Mouse (Mus musculus): ENCODE data around the gene Gdf15. TPM values are rescaled to one million over a fixed set of nuclear protein-coding genes. Genes with fewer than 3 reads are reported as not detected.
A peak's percentile ranks its signal among the peaks of the same experiment; 100 is the strongest.

Gdf15 gene
- polyA plus RNA-seq, 1 experiment from 2014 or later = 1.6 TPM

GRCm38 (mm10) chr8:70649324-70649723 lies 17.1 kb upstream of the Gdf15 start:
- no peaks in the 10 kb centered on the region for H3K9me3 ChIP-seq (replicated peaks; ENCODE audit: control insufficient read depth, low read length)
- H3K9ac ChIP-seq (ENCODE audit: low read length) = no peak overlapping the region; the same call in 1 of the 2 replicates
- 0 out of 2 replicates have a peak overlapping the region, but pooled peaks have one; percentile 5 for H3K4me2 ChIP-seq (ENCODE audit: low read depth, low read length)
- H3K4me1 ChIP-seq (ENCODE audit: control insufficient read depth, insufficient read depth, low read length) = peaks cover 47% of the 10 kb centered on the region
- no peak overlapping the region for H3K4me3 ChIP-seq (ENCODE audit: low read length)
- ATAC-seq (replicated peaks; ENCODE audit: extremely low read depth, insufficient read depth, low FRiP score) = peak; percentile 87
- H3K36me3 ChIP-seq (ENCODE audit: control insufficient read depth, insufficient read depth) = peaks cover 25% of the 10 kb centered on the region
- H3K27ac ChIP-seq (ENCODE audit: low read length) = peak overlapping the region; percentile 89
- H3K27me3 ChIP-seq (ENCODE audit: control insufficient read depth, insufficient read depth, low read length) = no peaks in the 10 kb centered on the region
- WGBS = 24% methylated on average over 4 of the region's 4 CpGs

- Histone ChIP-seq H3K27ac (ENCODE audit: low read length) (peak overlapping the region; percentile 88), H3K9ac (ENCODE audit: low read length) (peak overlapping the region; percentile 28), H3K9me3 (replicated peaks; ENCODE audit: control insufficient read depth, low read length) (no peaks in the 10 kb centered on the region), H3K4me3 (ENCODE audit: low read length) (no peak overlapping the region), H3K36me3 (ENCODE audit: control insufficient read depth, insufficient read depth) (peaks cover 25% of the 10 kb centered on the region), H3K27me3 (ENCODE audit: control insufficient read depth, insufficient read depth, low read length) (no peaks in the 10 kb centered on the region), H3K4me2 (ENCODE audit: low read depth, low read length) (0 out of 2 replicates have a peak overlapping the region, but pooled peaks have one; percentile 5), H3K4me1 (ENCODE audit: control insufficient read depth, insufficient read depth, low read length) (peaks cover 47% of the 10 kb centered on the region)
- WGBS = 46% methylated on average over 3 of the region's 3 CpGs
- ATAC-seq (replicated peaks; ENCODE audit: extremely low read depth, insufficient read depth, low FRiP score) = peak; percentile 8; the same call in 1 of the 2 replicates
Observed at GRCm38 (mm10) chr8:70648921-70649320, 16.7 kb upstream of the Gdf15 start.

- Histone ChIP-seq H3K4me2 (ENCODE audit: low read depth, low read length) (no peak overlapping the region), H3K9me3 (replicated peaks; ENCODE audit: control insufficient read depth, low read length) (no peaks in the 10 kb centered on the region), H3K4me1 (ENCODE audit: control insufficient read depth, insufficient read depth, low read length) (peaks cover 47% of the 10 kb centered on the region), H3K36me3 (ENCODE audit: control insufficient read depth, insufficient read depth) (peaks cover 25% of the 10 kb centered on the region), H3K27ac (ENCODE audit: low read length) (peak overlapping the region; percentile 88), H3K4me3 (ENCODE audit: low read length) (no peak overlapping the region), H3K27me3 (ENCODE audit: control insufficient read depth, insufficient read depth, low read length) (no peaks in the 10 kb centered on the region), H3K9ac (ENCODE audit: low read length) (peak overlapping the region; percentile 63)
- WGBS = 38% methylated on average over 1 of the region's 1 CpGs
- ATAC-seq (replicated peaks; ENCODE audit: extremely low read depth, insufficient read depth, low FRiP score) = no peak
Observed at GRCm38 (mm10) chr8:70648164-70648442, 15.8 kb upstream of the Gdf15 start.

GRCm38 (mm10) chr8:70647343-70648163 lies 15.3 kb upstream of the Gdf15 start:
- no peak for ATAC-seq (replicated peaks; ENCODE audit: extremely low read depth, insufficient read depth, low FRiP score)
- peaks cover 47% of the 10 kb centered on the region for H3K4me1 ChIP-seq (ENCODE audit: control insufficient read depth, insufficient read depth, low read length)
- peak overlapping the region; percentile 88 for H3K27ac ChIP-seq (ENCODE audit: low read length)
- H3K4me3 ChIP-seq (ENCODE audit: low read length) = no peak overlapping the region
- H3K27me3 ChIP-seq (ENCODE audit: control insufficient read depth, insufficient read depth, low read length) = no peaks in the 10 kb centered on the region
- H3K36me3 ChIP-seq (ENCODE audit: control insufficient read depth, insufficient read depth) = peaks cover 25% of the 10 kb centered on the region
- no peaks in the 10 kb centered on the region for H3K9me3 ChIP-seq (replicated peaks; ENCODE audit: control insufficient read depth, low read length)
- H3K4me2 ChIP-seq (ENCODE audit: low read depth, low read length) = no peak overlapping the region
- peak overlapping the region; percentile 63 for H3K9ac ChIP-seq (ENCODE audit: low read length)
- WGBS = 43% methylated on average over 8 of the region's 8 CpGs

GRCm38 (mm10) chr8:70646775-70647174 lies 14.5 kb upstream of the Gdf15 start:
- H3K9me3 ChIP-seq (replicated peaks; ENCODE audit: control insufficient read depth, low read length) = no peaks in the 10 kb centered on the region
- no peaks in the 10 kb centered on the region for H3K27me3 ChIP-seq (ENCODE audit: control insufficient read depth, insufficient read depth, low read length)
- peak overlapping the region; percentile 88 for H3K27ac ChIP-seq (ENCODE audit: low read length)
- peaks cover 47% of the 10 kb centered on the region for H3K4me1 ChIP-seq (ENCODE audit: control insufficient read depth, insufficient read depth, low read length)
- no peak overlapping the region for H3K4me2 ChIP-seq (ENCODE audit: low read depth, low read length)
- no peak overlapping the region for H3K4me3 ChIP-seq (ENCODE audit: low read length)
- H3K9ac ChIP-seq (ENCODE audit: low read length) = 0 out of 2 replicates have a peak overlapping the region, but pooled peaks have one; percentile 21
- ATAC-seq (replicated peaks; ENCODE audit: extremely low read depth, insufficient read depth, low FRiP score) = no peak
- peaks cover 19% of the 10 kb centered on the region for H3K36me3 ChIP-seq (ENCODE audit: control insufficient read depth, insufficient read depth)

GRCm38 (mm10) chr8:70646369-70646768 lies 14.1 kb upstream of the Gdf15 start:
- Histone ChIP-seq H3K9ac (ENCODE audit: low read length) (0 out of 2 replicates have a peak overlapping the region, but pooled peaks have one; percentile 21), H3K4me2 (ENCODE audit: low read depth, low read length) (no peak overlapping the region), H3K4me3 (ENCODE audit: low read length) (no peak overlapping the region), H3K4me1 (ENCODE audit: control insufficient read depth, insufficient read depth, low read length) (peaks cover 47% of the 10 kb centered on the region), H3K27ac (ENCODE audit: low read length) (no peak overlapping the region; the same call in 1 of the 2 replicates), H3K27me3 (ENCODE audit: control insufficient read depth, insufficient read depth, low read length) (no peaks in the 10 kb centered on the region), H3K9me3 (replicated peaks; ENCODE audit: control insufficient read depth, low read length) (no peaks in the 10 kb centered on the region), H3K36me3 (ENCODE audit: control insufficient read depth, insufficient read depth) (peaks cover 15% of the 10 kb centered on the region)
- no peak for ATAC-seq (replicated peaks; ENCODE audit: extremely low read depth, insufficient read depth, low FRiP score)
- 75% methylated on average over 6 of the region's 6 CpGs for WGBS

GRCm38 (mm10) chr8:70645501-70646224 lies 13.4 kb upstream of the Gdf15 start:
- peak overlapping the region; percentile 32; the same call in 1 of the 2 replicates for H3K27ac ChIP-seq (ENCODE audit: low read length)
- no peak overlapping the region for H3K4me3 ChIP-seq (ENCODE audit: low read length)
- H3K36me3 ChIP-seq (ENCODE audit: control insufficient read depth, insufficient read depth) = peaks cover 9% of the 10 kb centered on the region
- no peaks in the 10 kb centered on the region for H3K27me3 ChIP-seq (ENCODE audit: control insufficient read depth, insufficient read depth, low read length)
- peaks cover 47% of the 10 kb centered on the region for H3K4me1 ChIP-seq (ENCODE audit: control insufficient read depth, insufficient read depth, low read length)
- no peak overlapping the region for H3K4me2 ChIP-seq (ENCODE audit: low read depth, low read length)
- H3K9me3 ChIP-seq (replicated peaks; ENCODE audit: control insufficient read depth, low read length) = no peaks in the 10 kb centered on the region
- WGBS = 51% methylated on average over 17 of the region's 17 CpGs
- no peak for ATAC-seq (replicated peaks; ENCODE audit: extremely low read depth, insufficient read depth, low FRiP score)
- H3K9ac ChIP-seq (ENCODE audit: low read length) = peak overlapping the region; percentile 21; the same call in 1 of the 2 replicates

- 72% methylated on average over 2 of the region's 2 CpGs for WGBS
- H3K4me3 ChIP-seq (ENCODE audit: low read length) = no peak overlapping the region
- peaks cover 35% of the 10 kb centered on the region for H3K4me1 ChIP-seq (ENCODE audit: control insufficient read depth, insufficient read depth, low read length)
- H3K27ac ChIP-seq (ENCODE audit: low read length) = no peak overlapping the region
- no peak overlapping the region for H3K9ac ChIP-seq (ENCODE audit: low read length)
- no peaks in the 10 kb centered on the region for H3K27me3 ChIP-seq (ENCODE audit: control insufficient read depth, insufficient read depth, low read length)
- H3K4me2 ChIP-seq (ENCODE audit: low read depth, low read length) = no peak overlapping the region
- ATAC-seq (replicated peaks; ENCODE audit: extremely low read depth, insufficient read depth, low FRiP score) = no peak
- H3K9me3 ChIP-seq (replicated peaks; ENCODE audit: control insufficient read depth, low read length) = no peaks in the 10 kb centered on the region
- H3K36me3 ChIP-seq (ENCODE audit: control insufficient read depth, insufficient read depth) = no peaks in the 10 kb centered on the region
Observed at GRCm38 (mm10) chr8:70644065-70644464, 11.8 kb upstream of the Gdf15 start.

GRCm38 (mm10) chr8:70643019-70643418 lies 10.8 kb upstream of the Gdf15 start:
- no peaks in the 10 kb centered on the region for H3K9me3 ChIP-seq (replicated peaks; ENCODE audit: control insufficient read depth, low read length)
- peaks cover 33% of the 10 kb centered on the region for H3K4me1 ChIP-seq (ENCODE audit: control insufficient read depth, insufficient read depth, low read length)
- 66% methylated on average over 3 of the region's 3 CpGs for WGBS
- no peak overlapping the region for H3K4me3 ChIP-seq (ENCODE audit: low read length)
- no peaks in the 10 kb centered on the region for H3K36me3 ChIP-seq (ENCODE audit: control insufficient read depth, insufficient read depth)
- ATAC-seq (replicated peaks; ENCODE audit: extremely low read depth, insufficient read depth, low FRiP score) = no peak
- H3K27me3 ChIP-seq (ENCODE audit: control insufficient read depth, insufficient read depth, low read length) = no peaks in the 10 kb centered on the region
- H3K9ac ChIP-seq (ENCODE audit: low read length) = no peak overlapping the region
- H3K27ac ChIP-seq (ENCODE audit: low read length) = no peak overlapping the region
- H3K4me2 ChIP-seq (ENCODE audit: low read depth, low read length) = no peak overlapping the region

Measured in heart, embryonic 16.5 days (tissue).